Mouse (Mus musculus) cortical plate, adult 2 months (tissue): Measurements from ENCODE around the gene Cnga2.

Experiments used
- CTCF ChIP-seq: fragments of 200-500 bp; IDR thresholded peaks from 2 replicates; pipeline ENCODE4 v1.5.1; 2011; ENCODE audit warnings: mild to moderate bottlenecking, control low read depth, low read length; ENCODE audit not compliant: insufficient read depth; ENCODE audit errors: extremely low read depth
- POLR2A ChIP-seq: fragments of 200-500 bp; IDR thresholded peaks from 2 replicates; pipeline ENCODE4 v1.6.1; 2011; ENCODE audit warnings: mild to moderate bottlenecking, low read length, control low read depth; ENCODE audit not compliant: insufficient read depth; ENCODE audit errors: extremely low read depth

DNA sequence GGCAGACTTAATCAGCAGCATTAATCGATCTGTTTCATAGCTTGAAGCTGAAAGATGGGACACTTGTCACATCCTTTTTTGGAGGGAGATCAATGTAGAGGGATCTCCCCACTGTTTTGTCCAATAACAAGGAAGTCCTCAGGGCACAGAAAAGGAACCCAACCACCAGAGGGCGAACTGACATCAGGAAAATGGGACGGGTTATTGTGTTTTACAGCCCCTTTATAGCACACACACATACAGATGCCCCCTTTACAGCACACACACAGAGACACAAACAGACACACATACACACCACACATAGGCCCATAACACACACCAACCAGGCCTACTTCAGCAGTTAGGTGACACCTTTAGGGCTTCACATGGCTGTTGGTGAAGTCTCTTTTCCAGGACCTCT, 21.2 kb downstream of the Cnga2 start:
- TF ChIP-seq POLR2A = no peak
- TF ChIP-seq CTCF = peak; percentile 44
